Mouse (Mus musculus) myocyte (in vitro differentiated cells): ENCODE results near the gene Ptbp3.

Experiments used
- E2F4 ChIP-seq: IDR thresholded peaks from one replicate; pipeline ENCODE4 v1.6.1; 2011; ENCODE audit warnings: mild to moderate bottlenecking, control low read depth, moderate library complexity; ENCODE audit not compliant: insufficient read depth
- MAX ChIP-seq: IDR thresholded peaks from one replicate; pipeline ENCODE4 v1.6.1; 2011; ENCODE audit warnings: low read depth, mild to moderate bottlenecking, control low read depth
- POLR2AphosphoS2 ChIP-seq: IDR thresholded peaks from one replicate; pipeline ENCODE4 v1.6.1; 2011; ENCODE audit warnings: low read depth, control low read depth; ENCODE audit not compliant: insufficient read length

- TF ChIP-seq MAX = no peak
- TF ChIP-seq POLR2AphosphoS2 = no peak
- TF ChIP-seq E2F4 = no peak
Observed at GRCm38 (mm10) chr4:59450234-59450854, 98.8 kb downstream of the Ptbp3 start.
